Mouse (Mus musculus) CH12.LX (cell line): Measurements from ENCODE around the gene Pxk. TPM values are rescaled to one million over a fixed set of nuclear protein-coding genes. Genes with fewer than 3 reads are reported as not detected.
A peak's percentile ranks its signal among the peaks of the same experiment; 100 is the strongest.

ENCODE experiments used
- DNase-seq: peaks from one replicate; pipeline ENCODE4 v3.0.0-alpha.2; 2013; ENCODE audit errors: extremely low read depth
- H3K27ac ChIP-seq: 2 replicates; pipeline ENCODE4 v1.5.1; 2012; ENCODE audit warnings: low read depth, mild to moderate bottlenecking, control low read depth, moderate library complexity; ENCODE audit not compliant: insufficient read depth
- H3K27me3 ChIP-seq: replicated peaks from 2 replicates; pipeline ENCODE3; 2012; ENCODE audit warnings: inconsistent platforms
- H3K36me3 ChIP-seq, 2 experiments: replicated peaks in 1 of 2; 2 replicates each; pipeline versions ENCODE3 to v1.6.1; 2012; ENCODE audit warnings: inconsistent platforms in 1 of 2, low read length in 1 of 2, mild to moderate bottlenecking in 1 of 2, mixed read lengths in 1 of 2, moderate library complexity in 1 of 2; ENCODE audit not compliant: control insufficient read depth in 1 of 2, insufficient read depth in 1 of 2
- H3K4me1 ChIP-seq, 2 experiments: 2 replicates each; pipeline ENCODE4 v1.6.1; 2012; ENCODE audit warnings: inconsistent platforms in 1 of 2, moderate library complexity in 1 of 2; ENCODE audit not compliant: insufficient read depth in 2 of 2, control insufficient read depth in 1 of 2
- H3K4me2 ChIP-seq: 2 replicates; pipeline ENCODE4 v1.6.1; 2012; ENCODE audit warnings: low read depth, mild to moderate bottlenecking, control low read depth; ENCODE audit not compliant: poor library complexity, insufficient read depth, severe bottlenecking
- H3K4me3 ChIP-seq, 3 experiments: fragments of 150-350 bp in 1 of 3; sonication (generic) in 1 of 3; replicated peaks in 1 of 3; 2 replicates each; pipeline versions ENCODE3 to v1.5.1; 2011 to 2012; ENCODE audit warnings: low read depth in 2 of 3, low read length in 2 of 3, mild to moderate bottlenecking in 2 of 3, moderate library complexity in 2 of 3, control low read depth in 1 of 3, improper control_type of control experiment in 1 of 3, inconsistent platforms in 1 of 3, mixed read lengths in 1 of 3; ENCODE audit not compliant: poor library complexity in 1 of 3
- H3K79me2 ChIP-seq: replicated peaks from 2 replicates; pipeline ENCODE4 v1.6.1; 2012; ENCODE audit warnings: mild to moderate bottlenecking, moderate library complexity; ENCODE audit not compliant: control insufficient read depth, poor library complexity, insufficient read depth, severe bottlenecking; ENCODE audit errors: extremely low read depth
- H3K9ac ChIP-seq: 2 replicates; pipeline ENCODE4 v1.6.1; 2012; ENCODE audit warnings: low read depth, mild to moderate bottlenecking, control low read depth, moderate library complexity; ENCODE audit not compliant: insufficient read depth
- H3K9me3 ChIP-seq: replicated peaks from 2 replicates; pipeline ENCODE3; 2012; ENCODE audit warnings: low read length, inconsistent platforms, mixed read lengths
- BHLHE40 ChIP-seq: IDR thresholded peaks from 2 replicates; pipeline ENCODE4 v1.6.1; 2011; ENCODE audit warnings: mild to moderate bottlenecking, low read depth, low read length, improper control_type of control experiment
- CHD1 ChIP-seq: IDR thresholded peaks from 2 replicates; pipeline ENCODE4 v1.6.1; 2012; ENCODE audit warnings: low read depth, low read length, improper control_type of control experiment, inconsistent platforms
- CTCF ChIP-seq, 2 experiments: IDR thresholded peaks in 1 of 2; conservative IDR thresholded peaks in 1 of 2; 2 replicates each; pipeline ENCODE4 v1.5.1; 2011 to 2012; ENCODE audit warnings: low read depth in 2 of 2, low read length in 2 of 2, improper control_type of control experiment in 1 of 2, inconsistent platforms in 1 of 2, mild to moderate bottlenecking in 1 of 2, moderate library complexity in 1 of 2
- ELF1 ChIP-seq: IDR thresholded peaks from 2 replicates; pipeline ENCODE4 v1.6.1; 2014; ENCODE audit warnings: low read depth, mild to moderate bottlenecking, inconsistent platforms, low read length, improper control_type of control experiment
- EP300 ChIP-seq: IDR thresholded peaks from 2 replicates; pipeline ENCODE4 v1.6.1; 2011; ENCODE audit warnings: low read length, improper control_type of control experiment
- IRF4 ChIP-seq: IDR thresholded peaks from 2 replicates; pipeline ENCODE4 v1.6.1; 2014; ENCODE audit warnings: low read depth, mild to moderate bottlenecking, inconsistent platforms, low read length, improper control_type of control experiment
- JUN ChIP-seq: IDR thresholded peaks from 2 replicates; pipeline ENCODE4 v1.6.1; 2011; ENCODE audit warnings: low read depth, mild to moderate bottlenecking, low read length, improper control_type of control experiment, moderate library complexity; ENCODE audit not compliant: insufficient read depth
- JUND ChIP-seq: conservative IDR thresholded peaks from 2 replicates; pipeline ENCODE4 v1.6.1; 2011; ENCODE audit warnings: low read depth, low read length, improper control_type of control experiment
- KAT2A ChIP-seq: IDR thresholded peaks from 2 replicates; pipeline ENCODE4 v1.6.1; 2012; ENCODE audit warnings: low read length, improper control_type of control experiment, inconsistent platforms; ENCODE audit not compliant: insufficient replicate concordance
- MAX ChIP-seq: IDR thresholded peaks from 2 replicates; pipeline ENCODE4 v1.6.1; 2011; ENCODE audit warnings: low read length, improper control_type of control experiment
- MEF2A ChIP-seq: IDR thresholded peaks from 2 replicates; pipeline ENCODE4 v1.6.1; 2014; ENCODE audit warnings: low read depth, mild to moderate bottlenecking, inconsistent platforms, low read length, improper control_type of control experiment, borderline replicate concordance
- MXI1 ChIP-seq: IDR thresholded peaks from 2 replicates; pipeline ENCODE4 v1.6.1; 2011; ENCODE audit warnings: mild to moderate bottlenecking, low read depth, low read length, improper control_type of control experiment
- MYC ChIP-seq: IDR thresholded peaks from 2 replicates; pipeline ENCODE4 v1.6.1; 2011; ENCODE audit warnings: low read depth, mild to moderate bottlenecking, improper control_type of control experiment, low read length
- NELFE ChIP-seq: IDR thresholded peaks from 2 replicates; pipeline ENCODE4 v1.6.1; 2011; ENCODE audit warnings: low read depth, low read length, improper control_type of control experiment
- POLR2A ChIP-seq: IDR thresholded peaks from 2 replicates; pipeline ENCODE4 v1.6.1; 2011; ENCODE audit warnings: low read depth, mild to moderate bottlenecking, improper control_type of control experiment, low read length
- SMC3 ChIP-seq: IDR thresholded peaks from 2 replicates; pipeline ENCODE4 v1.6.1; 2011; ENCODE audit warnings: low read depth, low read length, improper control_type of control experiment
- UBTF ChIP-seq: IDR thresholded peaks from 2 replicates; pipeline ENCODE4 v1.6.1; 2012; ENCODE audit warnings: low read depth, mild to moderate bottlenecking, inconsistent platforms, low read length, improper control_type of control experiment, moderate library complexity
- USF1 ChIP-seq: IDR thresholded peaks from 2 replicates; pipeline ENCODE4 v1.6.1; 2014; ENCODE audit warnings: low read depth, mild to moderate bottlenecking, inconsistent platforms, low read length, improper control_type of control experiment
- ZC3H11A ChIP-seq: IDR thresholded peaks from 2 replicates; pipeline ENCODE4 v1.6.1; 2012; ENCODE audit warnings: low read depth, mild to moderate bottlenecking, inconsistent platforms, low read length, improper control_type of control experiment
- ZKSCAN1 ChIP-seq: IDR thresholded peaks from 2 replicates; pipeline ENCODE4 v1.6.1; 2012; ENCODE audit warnings: low read depth, inconsistent platforms, low read length, improper control_type of control experiment, borderline replicate concordance
- dilution Hi-C: fragments of 300-500 bp; cut with MboI; formaldehyde crosslinking; loops from 2 replicates; pipeline ENCODE4 v1.14.3; 2020; ENCODE audit warnings: low sequenced_read_pairs; ENCODE audit not compliant: extremely low pct_unique_long_range_greater_than_20kb, extremely low pct_ligation_motif_present
- in situ Hi-C: fragments of 300-500 bp; cut with MboI; formaldehyde crosslinking; loops from 3 replicates; pipeline ENCODE4 v1.14.3; 2019; ENCODE audit warnings: low sequenced_read_pairs, low pct_ligation_motif_present, low pct_unique_long_range_greater_than_20kb, mixed read lengths
- polyA plus RNA-seq: library from polyadenylated mRNA; unstranded; fragments of >175 nt; gene quantifications from 2 replicates; pipeline ENCODE4 v1.2.1, GENCODE M21; 2012; ENCODE audit warnings: low read depth; ENCODE audit not compliant: insufficient read length
- total RNA-seq, 2 experiments: library from RNA; depleted of rRNA; stranded (reverse); fragments of 300-350 nt in 1 of 2; fragments of >200 nt in 1 of 2; gene quantifications; 2 replicates each; pipeline ENCODE4 v1.2.3; 2012 to 2014

Gene Pxk
- total and polyA plus RNA-seq, 3 experiments, result 11.7 to 55.7 (median 28.9) TPM

DNA sequence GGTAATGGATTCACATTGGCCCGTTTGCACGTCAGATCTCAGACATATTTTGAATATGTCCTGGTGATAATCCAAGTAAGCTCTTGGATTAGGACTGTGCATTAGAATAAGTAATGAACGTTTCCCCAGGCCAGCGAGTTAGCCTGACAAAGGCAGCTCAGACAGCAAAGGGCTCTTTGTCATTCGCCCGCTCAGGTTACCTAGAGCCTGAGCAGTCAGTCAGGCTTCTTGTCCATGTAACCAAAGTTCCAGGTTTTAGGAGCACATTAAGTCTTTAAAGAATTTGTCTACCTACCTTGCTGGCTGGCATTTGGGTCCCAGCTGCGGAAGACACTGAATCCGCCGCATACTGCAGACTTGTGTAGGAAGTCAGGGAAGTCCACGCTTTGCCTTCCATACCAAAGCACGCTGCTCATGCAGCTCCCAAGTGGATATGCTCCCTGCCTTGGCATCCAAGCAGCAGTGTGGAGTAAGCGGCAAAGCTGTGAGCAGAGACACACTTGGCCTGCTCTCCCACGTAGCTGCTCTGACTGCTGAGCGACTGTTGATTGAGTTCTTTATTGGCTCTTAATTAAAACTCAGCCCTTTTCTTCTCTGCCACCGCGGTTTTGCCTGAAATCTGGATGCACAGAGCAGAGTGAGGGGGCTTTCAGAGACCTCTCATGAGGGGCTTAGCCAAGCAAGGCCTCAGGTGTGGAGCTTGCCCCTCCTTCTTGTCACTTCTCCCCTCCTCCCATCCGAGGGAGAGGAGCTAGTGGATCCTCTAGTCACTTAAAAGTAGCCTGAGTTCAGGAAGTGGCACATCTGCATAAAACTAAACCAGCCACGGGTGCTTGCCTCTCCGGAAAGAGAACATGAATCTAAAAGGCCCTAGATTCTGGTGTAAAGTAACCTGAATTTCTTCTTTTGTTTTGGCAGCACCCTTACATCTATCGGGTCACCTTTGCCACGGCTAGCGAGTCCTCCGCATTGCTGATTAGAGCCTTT is 42.0 kb downstream of the Pxk start:
- Histone ChIP-seq H3K9me3 (no peaks in the 10 kb centered on the region), H3K4me1 (peaks cover 2 to 55% of the 10 kb centered on the region in 2 experiments; a peak in 2 of 4 replicates), H3K27me3 (no peaks in the 10 kb centered on the region), H3K9ac (no peak overlapping the region), H3K36me3 (peaks cover 49 to 91% of the 10 kb centered on the region in 2 experiments), H3K4me2 (no peak overlapping the region), H3K27ac (0 out of 2 replicates have a peak overlapping the region, but pooled peaks have one; percentile 17), H3K79me2 (no peaks in the 10 kb centered on the region; the same call in 1 of the 2 replicates), H3K4me3 (peak overlapping the region in 1 of 3 experiments; percentile 1)
- no peak for DNase-seq
- TF ChIP-seq ELF1, result 0 out of 2 replicates have a peak, but pooled peaks have one; percentile 13
- no peak for TF ChIP-seq USF1
- dilution Hi-C loops, result no loop called here
- in situ Hi-C loops, result no loop called here

DNA sequence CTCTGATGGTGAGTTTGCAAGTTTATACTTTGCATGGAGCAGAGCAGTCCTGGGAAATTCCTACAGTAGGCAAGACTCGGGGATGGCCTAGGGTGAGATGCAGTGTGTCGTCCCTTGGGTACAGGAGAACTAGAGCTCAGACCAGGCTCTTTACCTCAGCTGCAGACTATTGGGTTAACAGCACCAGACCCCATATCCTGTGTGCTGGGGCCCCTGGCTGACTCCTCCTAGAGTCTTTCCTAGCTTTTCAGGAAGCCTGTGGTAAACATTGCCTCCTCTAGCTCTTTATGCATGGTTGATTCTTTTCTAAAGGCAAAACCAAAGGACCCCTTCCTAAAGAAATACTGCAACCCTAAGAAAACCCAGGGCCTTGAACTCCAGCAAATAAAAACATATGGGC is 43.1 kb downstream of the Pxk start:
- dilution Hi-C loops (no loop called here), in situ Hi-C loops (no loop called here)
- H3K36me3 ChIP-seq, result peaks cover 56 to 93% of the 10 kb centered on the region in 2 experiments

DNA sequence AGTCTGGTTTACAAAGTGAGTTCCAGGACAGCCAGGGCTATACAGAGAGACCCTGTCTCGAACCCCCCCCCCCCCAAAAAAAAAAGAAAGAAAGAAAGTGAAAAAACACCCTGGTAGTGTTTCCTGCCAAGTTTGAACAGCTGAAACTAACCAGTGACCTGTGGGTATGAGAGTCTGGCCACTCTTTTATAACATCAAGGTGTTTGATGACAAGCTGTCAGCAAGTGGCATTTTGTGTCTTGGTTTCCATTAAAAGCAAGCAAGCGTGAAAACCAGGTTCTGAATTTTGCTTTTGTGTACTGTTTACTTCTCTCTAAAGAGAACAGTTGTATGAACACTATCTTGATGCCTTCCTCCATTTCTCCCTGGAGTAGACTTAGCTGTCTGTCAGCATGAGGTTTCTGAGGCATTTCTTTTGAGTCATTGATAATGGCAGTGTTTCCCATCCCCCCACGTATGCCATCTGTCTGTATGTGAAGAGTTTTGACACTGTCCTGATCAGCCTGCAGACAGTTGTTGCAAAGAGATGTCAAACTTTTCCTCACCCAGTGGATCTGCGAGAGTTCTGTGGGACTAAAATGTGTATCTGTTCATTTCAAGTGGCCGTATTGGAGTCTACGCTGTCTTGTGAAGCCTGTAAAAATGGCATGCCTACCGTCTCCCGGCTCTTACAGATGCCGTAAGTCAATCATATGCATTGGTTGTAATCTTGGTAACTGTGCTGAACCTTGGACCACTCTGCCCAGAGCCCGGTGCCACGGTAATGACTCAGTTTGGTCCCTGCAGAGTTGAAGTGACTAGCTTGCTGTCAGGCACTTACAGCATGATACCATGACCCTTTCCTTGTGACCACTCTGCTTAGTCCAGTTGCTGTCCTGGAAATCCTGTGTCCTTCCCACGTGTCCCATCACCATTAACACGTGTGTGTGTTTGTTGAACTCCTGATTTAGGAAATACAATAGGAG is 47.9 kb downstream of the Pxk start:
- TF ChIP-seq ZC3H11A (no peak), MEF2A (no peak), CTCF (conservative IDR thresholded peaks at IDR 0.05 in 1 of 2, IDR thresholded peaks at IDR 0.05 in 1 of 2; ENCODE audit: low read depth in 2 of 2, low read length in 2 of 2) (no peak), MYC (no peak), BHLHE40 (no peak), NELFE (no peak), POLR2A (no peak), JUND (no peak), EP300 (no peak), SMC3 (no peak), ZKSCAN1 (no peak), ELF1 (no peak), USF1 (no peak), IRF4 (no peak), MXI1 (no peak), UBTF (no peak), KAT2A (no peak), JUN (no peak)
- TF ChIP-seq, all 38 proteins: peak for 0
- peaks cover 0 to 26% of the 10 kb centered on the region in 2 experiments; a peak in 2 of 4 replicates for H3K4me1 ChIP-seq
- H3K36me3 ChIP-seq, result peaks cover 51 to 89% of the 10 kb centered on the region in 2 experiments
- no peak for DNase-seq
- no peak overlapping the region for H3K4me2 ChIP-seq
- no peak overlapping the region for H3K9ac ChIP-seq
- no peaks in the 10 kb centered on the region for H3K9me3 ChIP-seq
- no peaks in the 10 kb centered on the region for H3K79me2 ChIP-seq
- H3K4me3 ChIP-seq, result no peak overlapping the region
- H3K27ac ChIP-seq, result no peak overlapping the region
- in situ Hi-C loops, result no loop called here
- no peaks in the 10 kb centered on the region for H3K27me3 ChIP-seq
- dilution Hi-C loops, result no loop called here

More for the DNA sequence above, 43.1 kb downstream of the Pxk start:
- Histone ChIP-seq H3K79me2 (no peaks in the 10 kb centered on the region; the same call in 1 of the 2 replicates), H3K27ac (no peak overlapping the region), H3K4me1 (peaks cover 2 to 53% of the 10 kb centered on the region in 2 experiments; a peak in 2 of 4 replicates), H3K9ac (no peak overlapping the region), H3K4me2 (no peak overlapping the region), H3K4me3 (no peak overlapping the region), H3K27me3 (no peaks in the 10 kb centered on the region), H3K9me3 (no peaks in the 10 kb centered on the region)
- TF ChIP-seq EP300, result no peak
- TF ChIP-seq MAX, result no peak
- no peak for TF ChIP-seq POLR2A
- no peak for TF ChIP-seq UBTF
- TF ChIP-seq NELFE, result no peak
- TF ChIP-seq MEF2A, result no peak
- TF ChIP-seq SMC3, result no peak
- TF ChIP-seq CHD1, result no peak
- no peak for DNase-seq
